8 mouse cellular contexts compared by ENCODE assay signal in genomic region chr5:113139064-113139726, GRCm38 (mm10). TPM values are rescaled to one million over a fixed set of nuclear protein-coding genes. Genes with fewer than 3 reads are reported as not detected.
A peak's percentile ranks its signal among the peaks of the same experiment; 100 is the strongest.
DNase-seq lines count a peak whose midpoint lies in the region; ATAC-seq and TF ChIP-seq lines count a peak whose summit lies in the region.

No protein-coding gene starts in this region.

- H3K9me3 ChIP-seq in liver, embryonic 14.5 days (ENCODE audit: control insufficient read depth, low read length): no peaks in the 10 kb centered on the region; the same call in 1 of the 2 replicates

- no peaks in the 10 kb centered on the region for H3K36me3 ChIP-seq in heart, adult 2 months (ENCODE audit: control insufficient read depth, insufficient read depth, low read length)
- H3K36me3 ChIP-seq in thymus, adult 2 months (ENCODE audit: control insufficient read depth, insufficient read depth, low read length): no peaks in the 10 kb centered on the region
- no peaks in the 10 kb centered on the region for H3K36me3 ChIP-seq in liver, embryonic 14.5 days (replicated peaks; ENCODE audit: control insufficient read depth, insufficient read depth, low read depth)

- intact Hi-C loops in heart, adult 2 months (cut with DNase I): loop anchor here (2.0 kb wide), 2 partner anchors 16 to 30 kb away; no protein-coding TSS in a partner anchor
- intact Hi-C loops in heart, postnatal 36 days (cut with DNase I): loop anchor here (2.0 kb wide), 1 partner anchor 28 kb away; no protein-coding TSS in a partner anchor

- H3K4me1 ChIP-seq in heart, adult 2 months (ENCODE audit: control insufficient read depth, insufficient read depth, low read length): peaks cover 19% of the 10 kb centered on the region
- H3K4me1 ChIP-seq in thymus, adult 2 months (replicated peaks; ENCODE audit: control insufficient read depth, insufficient read depth, low read length): peaks cover 20% of the 10 kb centered on the region
- H3K4me1 ChIP-seq in liver, embryonic 14.5 days (replicated peaks; ENCODE audit: control insufficient read depth in 2 of 2, insufficient read depth in 2 of 2, low read length in 1 of 2): peaks cover 0 to 12% of the 10 kb centered on the region in 2 experiments; a peak in 2 of 4 replicates

- TF ChIP-seq POLR2A in heart, adult 2 months (IDR thresholded peaks at IDR 0.05; ENCODE audit: insufficient read depth, low read depth, low read length): no peak
- no peak for TF ChIP-seq POLR2A in thymus, adult 2 months (IDR thresholded peaks at IDR 0.05; ENCODE audit: control insufficient read depth, extremely low read depth, insufficient read depth, low read length, poor library complexity)

- peak overlapping the region; percentile 68 for H3K4me2 ChIP-seq in liver, embryonic 14.5 days (ENCODE audit: low read depth)

- TF ChIP-seq EP300 in heart, adult 2 months (IDR thresholded peaks at IDR 0.05; ENCODE audit: insufficient read depth, low read depth, low read length): no peak
- no peak for TF ChIP-seq EP300 in liver, embryonic 14.5 days (IDR thresholded peaks at IDR 0.05; ENCODE audit: low read depth)

- peak overlapping the region; percentile 85 for H3K9ac ChIP-seq in heart, adult 2 months (ENCODE audit: low read depth, low read length)
- H3K9ac ChIP-seq in liver, embryonic 14.5 days (replicated peaks): no peak overlapping the region

- no peaks in the 10 kb centered on the region for H3K79me2 ChIP-seq in heart, adult 2 months (replicated peaks; ENCODE audit: control insufficient read depth, insufficient read depth, low read length)

- H3K27me3 ChIP-seq in heart, adult 2 months (ENCODE audit: control insufficient read depth, insufficient read depth, low read length): no peaks in the 10 kb centered on the region
- H3K27me3 ChIP-seq in thymus, adult 2 months (ENCODE audit: control insufficient read depth, insufficient read depth, low read length): no peaks in the 10 kb centered on the region
- H3K27me3 ChIP-seq in liver, embryonic 14.5 days (ENCODE audit: control insufficient read depth, insufficient read depth, low read length): peaks cover 4% of the 10 kb centered on the region; the same call in 1 of the 2 replicates

- peak overlapping the region; percentile 95 for H3K27ac ChIP-seq in heart, adult 2 months
- H3K27ac ChIP-seq in thymus, adult 2 months (ENCODE audit: control insufficient read depth, insufficient read depth, low read length): no peak overlapping the region
- no peak overlapping the region for H3K27ac ChIP-seq in liver, embryonic 14.5 days

- 72% methylated on average over 7 of the region's 7 CpGs for WGBS in heart, adult 2 months
- WGBS in thymus, adult 2 months: 79% methylated on average over 7 of the region's 7 CpGs
- 51% methylated on average over 7 of the region's 7 CpGs for WGBS in liver, embryonic 14.5 days (ENCODE audit: insufficient replicate concordance)

- DNase-seq in heart, adult 2 months: no peak
- DNase-seq in heart, postnatal 36 days: no peak
- no peak for DNase-seq in thymus, adult 2 months
- no peak for DNase-seq in thymus, postnatal 4 days
- DNase-seq in liver, embryonic 14.5 days (ENCODE audit: low read depth in 3 of 3, low spot score in 3 of 3): no peak
- DNase-seq in testis, postnatal 14 days (ENCODE audit: low spot score): no peak
- no peak for DNase-seq in adrenal gland, postnatal 14 days

- ATAC-seq in liver, embryonic 14.5 days (ENCODE audit: insufficient read depth): 0 out of 2 replicates have a peak, but pooled peaks have one; percentile 21
- ATAC-seq in megakaryocyte progenitor cell, adult 5-6 weeks (replicated peaks; ENCODE audit: poor library complexity): no peak

- no peak for TF ChIP-seq CTCF in heart, adult 2 months (IDR thresholded peaks at IDR 0.05)
- no peak for TF ChIP-seq CTCF in thymus, adult 2 months (IDR thresholded peaks at IDR 0.05; ENCODE audit: borderline replicate concordance, control insufficient read depth, extremely low read depth, insufficient read depth, low read length, poor library complexity)
- TF ChIP-seq CTCF in liver, embryonic 14.5 days (IDR thresholded peaks at IDR 0.05; ENCODE audit: low read depth): no peak

- H3K4me3 ChIP-seq in heart, adult 2 months: peak overlapping the region; percentile 70
- H3K4me3 ChIP-seq in thymus, adult 2 months (ENCODE audit: control insufficient read depth, insufficient read depth, low read length): peak overlapping the region; percentile 40; the same call in 1 of the 2 replicates
- peak overlapping the region; percentile 43 to 44 for H3K4me3 ChIP-seq in liver, embryonic 14.5 days (ENCODE audit: insufficient read depth in 1 of 2, low read depth in 2 of 2, low read length in 2 of 2)

RNA-seq across cellular contexts. Expression of gene Crybb3, which starts 57.8 kb away (rescaled TPM):
- 1 to 10 TPM in 1 of 2 experiments, under 1 TPM in 1; 0.68 to 1.5 TPM for total RNA-seq in heart, adult 2 months (2021)
- polyA plus RNA-seq in heart, adult 2 months (2012; rRNA removed): 2.6 and 4.2 TPM in 2 replicates
- 1 to 10 TPM in 1 of 2 experiments, under 1 TPM in 1; 0.28 to 1.8 TPM for total RNA-seq in heart, postnatal 36 days (2021)
- polyA plus RNA-seq in thymus, adult 2 months (2012; rRNA removed): 2.3 and 4.8 TPM in 2 replicates
- polyA plus RNA-seq in liver, embryonic 14.5 days (2012; rRNA removed): 0.06 and 0.09 TPM in 2 replicates
- polyA plus RNA-seq in liver, embryonic 14.5 days (2014; fragmentation: Nextera tagmentation; extraction: Ambion mirVana): not detected in 2 replicates
- total RNA-seq in megakaryocyte progenitor cell, adult 5-6 weeks (2015): not detected in 2 replicates
- not detected in 2 replicates for total RNA-seq in megakaryocyte progenitor cell, adult 5-6 weeks (2017)
- 1.4 and 2.2 TPM in 2 replicates for total RNA-seq in adrenal gland, postnatal 14 days (2021)
